Mouse (Mus musculus) adrenal gland, postnatal 25 days (tissue): ENCODE measurements around the gene Tk1. TPM values are rescaled to one million over a fixed set of nuclear protein-coding genes. Genes with fewer than 3 reads are reported as not detected.

Source experiments
- DNase-seq: peaks from one replicate; pipeline ENCODE4 v3.0.0; 2021; ENCODE audit warnings: mixed read lengths
- total RNA-seq: library from RNA; stranded (reverse); gene quantifications from 2 replicates; pipeline ENCODE4 v1.2.3, GENCODE M21; 2021

Tk1 gene
- total RNA-seq, 1 experiment from 2014 or later: 18.4 TPM

DNA sequence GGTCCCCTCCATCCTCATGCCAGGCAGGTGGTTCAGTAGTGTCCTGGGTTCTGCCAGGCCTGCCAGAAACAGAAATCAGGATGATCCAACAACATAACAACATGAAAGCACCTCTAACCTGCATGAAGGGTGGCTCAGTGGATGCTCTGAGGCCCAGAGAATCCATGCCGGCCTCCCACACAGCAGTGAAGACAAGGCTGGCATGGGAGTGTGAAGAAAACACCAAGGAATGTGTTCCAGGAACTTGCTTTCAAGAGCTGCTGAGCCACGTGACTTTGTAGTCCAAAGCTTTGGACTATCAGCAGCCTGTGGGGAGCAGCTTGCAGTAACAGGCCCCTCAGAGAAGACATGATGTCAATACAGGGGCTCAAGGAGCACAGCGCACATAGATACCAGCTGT is 59.6 kb downstream of the Tk1 start:
- no peak for DNase-seq

Other genes with a start within 250 kb of the Tk1 start
- 24.1 and 29.4 TPM in 2 replicates for gene Tnrc6c, start 171.8 kb downstream of the Tk1 start, total RNA-seq
- gene Tmc8, start 44.0 kb downstream of the Tk1 start, total RNA-seq: 3.1 and 4.6 TPM in 2 replicates
- gene Tmc6, start 43.9 kb downstream of the Tk1 start, total RNA-seq: 31.9 and 43.5 TPM in 2 replicates
- gene 6030468B19Rik, start 28.4 kb downstream of the Tk1 start, total RNA-seq: not detected in 2 replicates
- gene Gm20708, start 16.4 kb downstream of the Tk1 start, total RNA-seq: 1.00 and 1.8 TPM in 2 replicates
- gene Syngr2, start 16.4 kb downstream of the Tk1 start, total RNA-seq: 98.3 and 108 TPM in 2 replicates
- 10.1 and 13.2 TPM in 2 replicates for gene Afmid, start 168 bp downstream of the Tk1 start, total RNA-seq
- gene Birc5, start 23.2 kb upstream of the Tk1 start, total RNA-seq: 5.2 and 8.5 TPM in 2 replicates
- not detected in 2 replicates for gene Tmem235, start 34.7 kb upstream of the Tk1 start, total RNA-seq
- gene Tha1, start 47.4 kb upstream of the Tk1 start, total RNA-seq: 14.8 and 16.7 TPM in 2 replicates
- gene Socs3, start 144.0 kb upstream of the Tk1 start, total RNA-seq: 8.8 and 9.0 TPM in 2 replicates
- 58.9 and 60.0 TPM in 2 replicates for gene Pgs1, start 160.2 kb upstream of the Tk1 start, total RNA-seq